Mouse (Mus musculus) liver, embryonic 12.5 days (tissue): Measurements from ENCODE around the gene Irs2. TPM values are rescaled to one million over a fixed set of nuclear protein-coding genes. Genes with fewer than 3 reads are reported as not detected.
A peak's percentile ranks its signal among the peaks of the same experiment; 100 is the strongest.

Source experiments
- ATAC-seq: fragments of 200-750 bp; cut with Nextera tagmentation; 2 replicates; pipeline ENCODE4 v1.8.0; 2017; ENCODE audit warnings: moderate number of reproducible peaks, mild to moderate bottlenecking, moderate library complexity
- H3K27ac ChIP-seq: fragments of 300-500 bp; sonication (generic); 2 replicates; pipeline ENCODE4 v1.5.1; 2016; ENCODE audit warnings: mild to moderate bottlenecking
- H3K27me3 ChIP-seq: fragments of 300-500 bp; sonication (generic); replicated peaks from 2 replicates; pipeline ENCODE4 v1.6.1; 2016; ENCODE audit warnings: mild to moderate bottlenecking, moderate library complexity
- H3K36me3 ChIP-seq: fragments of 300-500 bp; sonication (generic); 2 replicates; pipeline ENCODE4 v1.6.1; 2016; ENCODE audit warnings: mild to moderate bottlenecking, moderate library complexity
- H3K4me1 ChIP-seq: fragments of 300-500 bp; sonication (generic); 2 replicates; pipeline ENCODE4 v1.6.1; 2016
- H3K4me2 ChIP-seq: fragments of 300-500 bp; sonication (generic); 2 replicates; pipeline ENCODE4 v1.6.1; 2016; ENCODE audit warnings: mild to moderate bottlenecking, moderate library complexity
- H3K4me3 ChIP-seq: fragments of 300-500 bp; sonication (generic); 2 replicates; pipeline ENCODE4 v1.5.1; 2016; ENCODE audit warnings: mild to moderate bottlenecking, moderate library complexity
- H3K9ac ChIP-seq: fragments of 300-500 bp; sonication (generic); 2 replicates; pipeline ENCODE4 v1.6.1; 2016; ENCODE audit warnings: mild to moderate bottlenecking, moderate library complexity
- H3K9me3 ChIP-seq: fragments of 300-500 bp; sonication (generic); replicated peaks from 2 replicates; pipeline ENCODE4 v1.6.1; 2016; ENCODE audit warnings: mild to moderate bottlenecking, moderate library complexity
- WGBS: fragments of 180-500 bp; shearing (Covaris S2); methylation state at CpG from one replicate; pipeline ENCODE4 v1.1.7; 2016; ENCODE audit not compliant: insufficient replicate concordance; 5-methylcytosine and 5-hydroxymethylcytosine counted together
- polyA plus RNA-seq: library from polyadenylated mRNA; unstranded; fragments of >200 nt; fragmentation: Nextera tagmentation; extraction: Ambion mirVana; gene quantifications from 2 replicates; pipeline ENCODE4 v1.2.1, GENCODE M21; 2016

Irs2 gene
- polyA plus RNA-seq, 1 experiment from 2014 or later: 10.4 TPM

DNA sequence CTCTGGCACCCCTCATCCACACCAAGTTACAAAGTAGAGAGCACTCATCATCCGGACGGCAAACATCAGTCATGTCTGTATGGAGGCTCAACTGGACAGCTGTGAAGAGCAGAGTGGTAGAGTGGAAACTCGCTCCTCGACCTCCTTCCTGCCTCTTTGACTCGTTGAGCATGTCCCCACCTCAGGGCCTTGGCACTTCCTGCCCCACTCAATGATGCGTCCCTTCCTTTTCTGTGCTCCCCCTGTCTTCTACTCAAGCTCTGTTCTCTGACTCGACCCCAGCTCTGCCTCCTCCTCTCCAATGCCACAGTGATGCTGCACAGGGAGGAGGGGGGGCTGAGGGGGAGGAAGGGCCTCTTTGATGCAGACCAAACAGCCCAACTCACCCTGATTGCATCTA is 28.3 kb downstream of the Irs2 start:
- H3K36me3 ChIP-seq: peaks cover 23% of the 10 kb centered on the region
- 32% methylated on average over 7 of the region's 7 CpGs for WGBS
- H3K9me3 ChIP-seq: no peaks in the 10 kb centered on the region
- H3K27ac ChIP-seq: no peak overlapping the region
- no peak overlapping the region for H3K4me3 ChIP-seq
- H3K4me2 ChIP-seq: no peak overlapping the region
- peaks cover 76% of the 10 kb centered on the region for H3K4me1 ChIP-seq
- H3K9ac ChIP-seq: no peak overlapping the region
- no peak for ATAC-seq
- H3K27me3 ChIP-seq: peaks cover 4% of the 10 kb centered on the region; the same call in 1 of the 2 replicates

DNA sequence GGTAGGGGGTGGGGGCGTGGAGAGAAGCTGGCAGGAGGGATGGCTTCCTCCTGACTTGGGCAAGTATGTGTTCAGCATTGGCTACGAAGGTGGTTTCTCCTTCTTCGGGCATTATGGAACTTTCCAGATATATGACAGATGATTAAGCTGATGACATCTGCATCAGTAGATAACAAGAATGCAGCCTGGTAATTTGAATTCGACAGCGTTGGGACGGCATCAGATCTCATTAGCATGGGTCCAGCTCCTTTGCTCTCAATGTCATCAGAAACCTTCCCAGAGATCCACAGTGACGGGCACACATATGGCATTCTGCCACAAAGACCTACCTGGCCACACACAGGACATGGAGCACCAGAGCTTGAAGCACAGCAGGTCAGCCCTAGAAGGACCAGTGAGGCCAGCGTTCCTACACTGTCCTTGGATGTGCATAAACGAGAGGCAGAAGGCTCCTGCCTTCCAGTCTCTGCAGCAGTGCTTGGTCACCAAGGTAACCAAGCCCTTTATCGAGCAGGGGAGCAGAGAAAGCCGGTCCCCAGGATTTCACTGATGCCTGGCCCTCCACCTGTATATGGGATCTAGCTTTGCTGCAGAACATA is 29.0 kb downstream of the Irs2 start:
- no peak for ATAC-seq
- Histone ChIP-seq H3K4me3 (no peak overlapping the region), H3K27ac (no peak overlapping the region), H3K4me2 (no peak overlapping the region), H3K9ac (no peak overlapping the region), H3K27me3 (peaks cover 4% of the 10 kb centered on the region; the same call in 1 of the 2 replicates), H3K9me3 (no peaks in the 10 kb centered on the region), H3K4me1 (peaks cover 76% of the 10 kb centered on the region), H3K36me3 (peaks cover 17% of the 10 kb centered on the region)
- 56% methylated on average over 11 of the region's 11 CpGs for WGBS

DNA sequence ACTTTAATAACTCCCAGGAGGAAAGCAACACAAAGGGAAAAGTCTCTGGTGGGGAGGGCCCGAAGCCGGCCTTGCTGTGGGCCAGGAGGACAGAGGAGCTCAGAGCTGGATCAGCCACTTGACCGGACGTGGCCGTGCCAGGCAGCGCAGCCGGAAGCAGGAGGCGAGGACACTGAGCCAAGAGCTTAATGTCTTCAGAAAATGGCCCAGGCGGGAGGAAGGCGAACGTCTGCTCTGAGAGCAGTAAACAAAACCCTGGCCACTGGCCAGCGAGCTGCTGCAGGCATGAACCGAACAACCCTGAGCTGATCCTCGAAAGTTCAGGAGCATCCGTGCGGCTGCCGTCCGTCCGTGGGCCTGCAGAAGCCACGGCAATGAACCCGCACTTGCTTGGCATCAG is 29.9 kb downstream of the Irs2 start:
- Histone ChIP-seq H3K4me2 (no peak overlapping the region), H3K27ac (peak overlapping the region; percentile 64), H3K4me3 (no peak overlapping the region), H3K9me3 (no peaks in the 10 kb centered on the region), H3K36me3 (peaks cover 8% of the 10 kb centered on the region), H3K9ac (no peak overlapping the region), H3K4me1 (peaks cover 72% of the 10 kb centered on the region), H3K27me3 (peaks cover 4% of the 10 kb centered on the region; the same call in 1 of the 2 replicates)
- 72% methylated on average over 21 of the region's 21 CpGs for WGBS
- no peak for ATAC-seq

- H3K4me3 ChIP-seq: no peak overlapping the region
- peaks cover 75% of the 10 kb centered on the region for H3K4me1 ChIP-seq
- peak; percentile 82 for ATAC-seq
Measured at GRCm38 (mm10) chr8:10977742-10978376, 30.4 kb downstream of the Irs2 start.

GRCm38 (mm10) chr8:10974659-10975058 is 33.6 kb downstream of the Irs2 start:
- Histone ChIP-seq H3K4me3 (no peak overlapping the region), H3K27ac (peak overlapping the region; percentile 60), H3K9me3 (no peaks in the 10 kb centered on the region), H3K27me3 (peaks cover 10% of the 10 kb centered on the region; the same call in 1 of the 2 replicates), H3K9ac (no peak overlapping the region), H3K4me2 (no peak overlapping the region), H3K4me1 (peaks cover 91% of the 10 kb centered on the region), H3K36me3 (no peaks in the 10 kb centered on the region)
- no peak for ATAC-seq
- WGBS: 39% methylated on average over 2 of the region's 2 CpGs

More at GRCm38 (mm10) chr8:10977742-10978376, 30.4 kb downstream of the Irs2 start:
- no peaks in the 10 kb centered on the region for H3K9me3 ChIP-seq
- H3K9ac ChIP-seq: peak overlapping the region; percentile 39; the same call in 1 of the 2 replicates
- H3K4me2 ChIP-seq: peak overlapping the region; percentile 45
- H3K27ac ChIP-seq: peak overlapping the region; percentile 64
- H3K27me3 ChIP-seq: peaks cover 4% of the 10 kb centered on the region; the same call in 1 of the 2 replicates
- H3K36me3 ChIP-seq: peaks cover 3% of the 10 kb centered on the region; the same call in 1 of the 2 replicates
- WGBS: 50% methylated on average over 7 of the region's 7 CpGs

- Histone ChIP-seq H3K27ac (peak overlapping the region; percentile 60), H3K27me3 (peaks cover 10% of the 10 kb centered on the region; the same call in 1 of the 2 replicates), H3K36me3 (no peaks in the 10 kb centered on the region), H3K4me1 (peaks cover 87% of the 10 kb centered on the region), H3K4me3 (no peak overlapping the region), H3K9ac (no peak overlapping the region), H3K9me3 (no peaks in the 10 kb centered on the region), H3K4me2 (no peak overlapping the region)
- WGBS: 67% methylated on average over 4 of the region's 4 CpGs
- ATAC-seq: peak; percentile 27; the same call in 1 of the 2 replicates
Measured at GRCm38 (mm10) chr8:10974126-10974525, 34.1 kb downstream of the Irs2 start.

DNA sequence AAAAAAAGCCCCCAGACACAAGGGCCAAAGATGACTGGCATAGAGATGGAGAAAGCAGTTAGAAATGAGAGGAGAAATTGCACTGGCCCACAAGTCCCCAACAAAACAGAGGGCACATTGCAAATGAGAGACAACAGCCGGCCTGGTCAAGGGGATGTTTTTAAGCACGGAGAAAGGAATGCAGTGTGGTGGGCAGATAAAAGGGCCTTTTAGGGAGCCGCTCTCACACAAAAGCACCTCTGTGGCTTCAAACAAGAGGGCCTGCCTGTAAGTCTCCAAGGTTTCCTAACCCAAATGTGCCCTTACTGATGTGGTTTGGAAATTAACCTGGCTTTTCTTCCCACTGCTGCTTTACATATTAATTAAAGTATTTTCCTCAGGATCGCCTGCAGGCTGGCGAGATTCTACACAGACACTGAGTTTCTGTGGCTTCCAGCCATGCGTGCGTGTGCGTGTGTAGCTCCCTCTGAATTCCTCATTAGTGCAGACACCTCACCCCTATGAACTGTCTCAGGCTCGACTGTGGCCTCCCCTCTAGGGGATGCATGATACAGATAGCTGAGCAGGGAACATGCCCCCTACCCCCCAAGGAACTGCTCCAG is 35.3 kb downstream of the Irs2 start:
- Histone ChIP-seq H3K4me1 (peaks cover 85% of the 10 kb centered on the region), H3K27ac (0 out of 2 replicates have a peak overlapping the region, but pooled peaks have one; percentile 32), H3K36me3 (no peaks in the 10 kb centered on the region), H3K9me3 (no peaks in the 10 kb centered on the region), H3K9ac (no peak overlapping the region), H3K27me3 (peaks cover 10% of the 10 kb centered on the region; the same call in 1 of the 2 replicates), H3K4me3 (no peak overlapping the region), H3K4me2 (no peak overlapping the region)
- WGBS: 56% methylated on average over 9 of the region's 9 CpGs
- no peak for ATAC-seq

DNA sequence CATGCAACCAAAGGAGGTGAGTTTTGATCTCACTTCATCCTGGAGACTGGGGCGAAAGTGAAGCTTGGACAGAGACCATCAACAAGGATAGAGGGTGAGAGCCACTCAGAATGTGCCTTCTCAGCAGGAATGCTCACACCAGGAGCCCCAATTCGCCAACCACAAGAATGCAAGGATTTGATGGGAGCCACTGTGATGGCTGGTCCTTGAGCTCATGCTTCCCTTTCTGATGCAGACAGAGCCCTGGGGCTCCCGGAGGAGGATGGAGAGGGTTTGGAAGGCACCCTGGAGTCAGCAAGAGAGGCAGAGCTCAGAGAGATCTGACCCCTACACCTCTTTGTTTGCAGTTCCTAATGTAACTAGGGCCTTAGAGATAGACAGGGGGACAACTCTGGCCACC is 36.3 kb downstream of the Irs2 start:
- no peak overlapping the region for H3K4me3 ChIP-seq
- H3K4me2 ChIP-seq: no peak overlapping the region
- no peak overlapping the region for H3K27ac ChIP-seq
- H3K36me3 ChIP-seq: no peaks in the 10 kb centered on the region
- WGBS: 57% methylated on average over 3 of the region's 3 CpGs
- peaks cover 10% of the 10 kb centered on the region; the same call in 1 of the 2 replicates for H3K27me3 ChIP-seq
- H3K9ac ChIP-seq: no peak overlapping the region
- no peak for ATAC-seq
- H3K9me3 ChIP-seq: no peaks in the 10 kb centered on the region
- peaks cover 81% of the 10 kb centered on the region for H3K4me1 ChIP-seq

GRCm38 (mm10) chr8:10971509-10971908 is 36.7 kb downstream of the Irs2 start:
- Histone ChIP-seq H3K36me3 (no peaks in the 10 kb centered on the region), H3K27ac (no peak overlapping the region), H3K9ac (no peak overlapping the region), H3K4me3 (no peak overlapping the region), H3K9me3 (no peaks in the 10 kb centered on the region), H3K4me2 (no peak overlapping the region), H3K4me1 (peaks cover 80% of the 10 kb centered on the region), H3K27me3 (peaks cover 10% of the 10 kb centered on the region)
- ATAC-seq: no peak
- WGBS: 44% methylated on average over 5 of the region's 5 CpGs

- WGBS: 76% methylated on average over 13 of the region's 13 CpGs
- peaks cover 80% of the 10 kb centered on the region for H3K4me1 ChIP-seq
- H3K27me3 ChIP-seq: peaks cover 8% of the 10 kb centered on the region
- no peak overlapping the region for H3K4me3 ChIP-seq
- H3K27ac ChIP-seq: no peak overlapping the region
- ATAC-seq: no peak
- H3K9me3 ChIP-seq: no peaks in the 10 kb centered on the region
- no peak overlapping the region for H3K9ac ChIP-seq
- H3K4me2 ChIP-seq: no peak overlapping the region
- H3K36me3 ChIP-seq: no peaks in the 10 kb centered on the region
Measured at GRCm38 (mm10) chr8:10970496-10971456, 37.5 kb downstream of the Irs2 start.

DNA sequence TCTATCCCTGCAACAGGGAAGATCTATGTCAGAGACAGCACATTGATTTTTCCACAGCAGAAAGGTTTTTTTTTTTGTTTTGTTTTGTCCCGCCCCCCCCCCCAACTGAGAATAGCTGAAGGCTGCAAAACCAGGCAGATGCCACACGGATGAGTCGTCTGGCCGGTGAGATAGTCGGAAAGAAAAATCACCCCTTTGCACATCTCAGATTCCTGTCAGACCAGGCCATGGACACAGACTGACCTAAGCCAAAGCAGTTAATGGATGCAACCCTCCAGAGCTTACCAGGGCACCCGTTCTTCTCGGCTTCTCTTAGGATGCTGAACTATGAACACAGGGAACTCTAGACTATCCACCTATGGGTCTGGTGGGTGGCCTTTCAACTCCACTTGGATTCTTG is 39.6 kb downstream of the Irs2 start:
- no peak for ATAC-seq
- Histone ChIP-seq H3K9me3 (no peaks in the 10 kb centered on the region), H3K4me2 (no peak overlapping the region), H3K36me3 (no peaks in the 10 kb centered on the region), H3K4me1 (peaks cover 75% of the 10 kb centered on the region), H3K27me3 (peaks cover 22% of the 10 kb centered on the region), H3K4me3 (no peak overlapping the region), H3K27ac (no peak overlapping the region), H3K9ac (no peak overlapping the region)
- WGBS: 50% methylated on average over 7 of the region's 7 CpGs
